8 mouse cellular contexts compared by ENCODE assay signal in genomic region chr1:34121157-34122015, GRCm38 (mm10).
DNase-seq lines count a peak whose midpoint lies in the region; ATAC-seq and TF ChIP-seq lines count a peak whose summit lies in the region.

No protein-coding gene starts in this region.

- intact Hi-C loops in left cerebral cortex, postnatal 25 days (cut with DNase I), result no loop called here

- WGBS in forebrain, postnatal 0 days, result 55% methylated on average over 29 of the region's 29 CpGs
- WGBS in forebrain, embryonic 10.5 days, result 92% methylated on average over 29 of the region's 29 CpGs
- 70% methylated on average over 29 of the region's 29 CpGs for WGBS in hindbrain, embryonic 14.5 days
- 54% methylated on average over 29 of the region's 29 CpGs for WGBS in neural tube, embryonic 14.5 days

- peak overlapping the region; percentile 30 for H3K4me2 ChIP-seq in forebrain, postnatal 0 days (ENCODE audit: low read depth)
- H3K4me2 ChIP-seq in hindbrain, embryonic 14.5 days (replicated peaks), result peak overlapping the region; percentile 30
- peak overlapping the region; percentile 26; the same call in 1 of the 2 replicates for H3K4me2 ChIP-seq in neural tube, embryonic 14.5 days (ENCODE audit: low read depth, low read length)

- no peaks in the 10 kb centered on the region for H3K36me3 ChIP-seq in forebrain, postnatal 0 days (ENCODE audit: insufficient read depth)
- H3K36me3 ChIP-seq in forebrain, embryonic 10.5 days (replicated peaks), result no peaks in the 10 kb centered on the region
- no peaks in the 10 kb centered on the region for H3K36me3 ChIP-seq in hindbrain, embryonic 14.5 days (replicated peaks; ENCODE audit: control insufficient read depth, insufficient read depth)
- H3K36me3 ChIP-seq in neural tube, embryonic 14.5 days (ENCODE audit: control insufficient read depth, insufficient read depth, low read length), result no peaks in the 10 kb centered on the region

- no peak for TF ChIP-seq CTCF in forebrain, postnatal 0 days (IDR thresholded peaks at IDR 0.05; ENCODE audit: low read depth)

- peak; percentile 28 for DNase-seq in forebrain, postnatal 0 days
- no peak for DNase-seq in forebrain, embryonic 10.5 days (ENCODE audit: extremely low spot score, low spot score)
- DNase-seq in adrenal gland, adult 2 months, result peak; percentile 85
- DNase-seq in fibroblast of lung, adult 2 months (ENCODE audit: low read depth), result peak; percentile 78
- DNase-seq in hindbrain, embryonic 14.5 days (ENCODE audit: low spot score), result no peak
- DNase-seq in left cerebral cortex, postnatal 25 days (ENCODE audit: low spot score in 2 of 2), result peak; percentile 37 to 40
- no peak for DNase-seq in embryo, embryonic 10 days (ENCODE audit: low spot score)

- ATAC-seq in forebrain, postnatal 0 days, result no peak
- no peak for ATAC-seq in hindbrain, embryonic 14.5 days (ENCODE audit: low FRiP score)
- ATAC-seq in neural tube, embryonic 14.5 days (ENCODE audit: low read depth), result peak; percentile 35; the same call in 1 of the 2 replicates

- H3K4me1 ChIP-seq in forebrain, postnatal 0 days (ENCODE audit: insufficient read depth), result no peaks in the 10 kb centered on the region
- H3K4me1 ChIP-seq in forebrain, embryonic 10.5 days, result no peaks in the 10 kb centered on the region; the same call in 1 of the 2 replicates
- H3K4me1 ChIP-seq in hindbrain, embryonic 14.5 days (replicated peaks; ENCODE audit: control insufficient read depth, insufficient read depth, low read length), result no peaks in the 10 kb centered on the region
- H3K4me1 ChIP-seq in neural tube, embryonic 14.5 days (ENCODE audit: control insufficient read depth, insufficient read depth, low read length), result no peaks in the 10 kb centered on the region

- no peak overlapping the region; the same call in 1 of the 2 replicates for H3K9ac ChIP-seq in forebrain, postnatal 0 days
- no peak overlapping the region for H3K9ac ChIP-seq in hindbrain, embryonic 14.5 days
- 0 out of 2 replicates have a peak overlapping the region, but pooled peaks have one; percentile 25 for H3K9ac ChIP-seq in neural tube, embryonic 14.5 days (replicated peaks; ENCODE audit: low read depth, low read length)

- no peak overlapping the region for H3K27ac ChIP-seq in forebrain, postnatal 0 days (ENCODE audit: low read depth, low read length)
- no peak overlapping the region for H3K27ac ChIP-seq in forebrain, embryonic 10.5 days
- H3K27ac ChIP-seq in hindbrain, embryonic 14.5 days, result no peak overlapping the region
- peak overlapping the region; percentile 44; the same call in 1 of the 2 replicates for H3K27ac ChIP-seq in neural tube, embryonic 14.5 days (ENCODE audit: low read depth, low read length)

- H3K4me3 ChIP-seq in forebrain, postnatal 0 days (ENCODE audit: low read depth, low read length), result no peak overlapping the region
- no peak overlapping the region for H3K4me3 ChIP-seq in forebrain, embryonic 10.5 days
- no peak overlapping the region for H3K4me3 ChIP-seq in hindbrain, embryonic 14.5 days (replicated peaks; ENCODE audit: low read length)
- H3K4me3 ChIP-seq in neural tube, embryonic 14.5 days (ENCODE audit: low read depth, low read length), result no peak overlapping the region

- no peaks in the 10 kb centered on the region for H3K9me3 ChIP-seq in forebrain, postnatal 0 days (ENCODE audit: low read length)
- no peaks in the 10 kb centered on the region for H3K9me3 ChIP-seq in forebrain, embryonic 10.5 days
- no peaks in the 10 kb centered on the region for H3K9me3 ChIP-seq in hindbrain, embryonic 14.5 days (ENCODE audit: control insufficient read depth, low read length)
- H3K9me3 ChIP-seq in neural tube, embryonic 14.5 days (ENCODE audit: control insufficient read depth, low read length), result no peaks in the 10 kb centered on the region

- no peaks in the 10 kb centered on the region for H3K27me3 ChIP-seq in forebrain, postnatal 0 days (ENCODE audit: insufficient read depth, low read length)
- H3K27me3 ChIP-seq in forebrain, embryonic 10.5 days (ENCODE audit: poor library complexity, severe bottlenecking), result no peaks in the 10 kb centered on the region
- no peaks in the 10 kb centered on the region for H3K27me3 ChIP-seq in hindbrain, embryonic 14.5 days (ENCODE audit: control insufficient read depth, insufficient read depth, low read length)
- no peaks in the 10 kb centered on the region for H3K27me3 ChIP-seq in neural tube, embryonic 14.5 days (ENCODE audit: control insufficient read depth, insufficient read depth, low read length)

Comparison
In these comparisons a context has a peak if more than half of its experiments do, and no peak if none do; other contexts are left out.
1. DNase-seq: peak in forebrain, postnatal 0 days (single experiment), adrenal gland, adult 2 months (single experiment), fibroblast of lung, adult 2 months (single experiment) and left cerebral cortex, postnatal 25 days (2 of 2); none in forebrain, embryonic 10.5 days (single experiment), hindbrain, embryonic 14.5 days (single experiment) and embryo, embryonic 10 days (single experiment).
2. Peak in every context shown above with its lines, with median percentiles within 50 percentile points of each other: H3K4me2 ChIP-seq.